Mouse (Mus musculus) v-Abl transformed pro-B cells (cell line): ENCODE measurements around the gene Adh7.

ENCODE experiments used
- in situ Hi-C, 2 experiments: fragments of 400-800 bp; cut with MboI; formaldehyde crosslinking; loops; one replicate each; pipeline ENCODE4 v1.15.1; 2025; ENCODE audit not compliant: unreplicated experiment in 2 of 2

Gene Adh7

DNA sequence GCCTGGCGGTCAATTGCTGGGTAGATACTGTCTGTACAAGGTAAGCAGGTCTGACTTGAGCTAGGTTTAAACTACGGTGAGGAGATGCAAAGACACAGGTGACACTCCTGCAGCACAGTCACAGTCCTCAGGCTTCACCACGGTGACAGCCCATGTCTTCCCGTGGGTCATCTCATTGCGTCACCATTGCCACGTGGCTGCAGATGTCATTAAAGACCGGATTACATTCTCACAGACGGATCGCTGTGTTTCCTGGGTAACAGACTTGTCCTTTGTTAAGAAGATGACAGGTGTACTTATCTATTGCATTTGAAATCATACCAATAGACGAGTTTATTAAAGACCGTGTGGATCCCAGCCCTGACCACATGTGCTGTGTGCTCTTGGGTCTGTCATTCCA lies 3.6 kb downstream of the Adh7 start:
- in situ Hi-C loops: loop anchor here (10.0 to 25.0 kb wide), 3 partner anchors 204 to 1041 kb away; no protein-coding TSS in a partner anchor

DNA sequence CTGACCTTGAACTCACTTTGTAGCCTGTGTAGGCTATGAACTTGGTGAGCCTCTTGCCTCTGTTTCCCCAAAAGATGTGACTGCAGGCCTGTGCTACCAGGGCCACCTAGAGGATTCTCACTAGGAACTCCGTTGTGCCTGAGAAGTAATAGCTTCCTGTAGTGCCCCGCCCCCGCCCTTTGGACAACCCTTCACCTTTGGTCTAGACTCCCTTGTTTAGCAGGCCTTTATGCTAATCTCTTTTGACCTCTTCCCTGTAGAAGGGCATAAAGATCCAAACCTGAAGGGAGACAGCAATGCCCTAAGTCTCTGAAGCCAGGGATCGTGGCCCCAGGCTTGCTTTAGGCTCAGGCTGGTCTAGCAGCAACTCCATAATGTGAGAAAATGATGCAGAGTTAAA lies 5.0 kb downstream of the Adh7 start:
- in situ Hi-C loops: loop anchor here (10.0 to 25.0 kb wide), 3 partner anchors 202 to 1040 kb away; no protein-coding TSS in a partner anchor

DNA sequence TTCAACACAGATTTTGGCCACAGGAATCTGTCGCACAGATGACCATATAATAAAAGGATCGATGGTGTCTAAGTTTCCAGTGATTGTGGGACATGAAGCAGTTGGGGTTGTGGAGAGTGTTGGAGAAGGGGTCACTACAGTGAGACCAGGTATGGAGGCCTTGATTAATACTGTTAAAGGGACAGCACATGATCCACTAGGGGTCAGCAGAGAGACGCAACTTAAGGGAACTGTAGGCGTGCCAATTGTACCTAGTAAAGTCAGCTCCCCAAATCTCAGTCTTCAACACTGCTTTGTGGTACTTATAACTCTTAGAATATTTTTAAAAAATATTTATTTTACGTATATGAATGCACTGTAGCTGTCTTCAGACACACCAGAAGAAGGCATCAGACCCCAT lies 5.4 kb downstream of the Adh7 start:
- in situ Hi-C loops: loop anchor here (10.0 to 25.0 kb wide), 3 partner anchors 202 to 1039 kb away; no protein-coding TSS in a partner anchor

DNA sequence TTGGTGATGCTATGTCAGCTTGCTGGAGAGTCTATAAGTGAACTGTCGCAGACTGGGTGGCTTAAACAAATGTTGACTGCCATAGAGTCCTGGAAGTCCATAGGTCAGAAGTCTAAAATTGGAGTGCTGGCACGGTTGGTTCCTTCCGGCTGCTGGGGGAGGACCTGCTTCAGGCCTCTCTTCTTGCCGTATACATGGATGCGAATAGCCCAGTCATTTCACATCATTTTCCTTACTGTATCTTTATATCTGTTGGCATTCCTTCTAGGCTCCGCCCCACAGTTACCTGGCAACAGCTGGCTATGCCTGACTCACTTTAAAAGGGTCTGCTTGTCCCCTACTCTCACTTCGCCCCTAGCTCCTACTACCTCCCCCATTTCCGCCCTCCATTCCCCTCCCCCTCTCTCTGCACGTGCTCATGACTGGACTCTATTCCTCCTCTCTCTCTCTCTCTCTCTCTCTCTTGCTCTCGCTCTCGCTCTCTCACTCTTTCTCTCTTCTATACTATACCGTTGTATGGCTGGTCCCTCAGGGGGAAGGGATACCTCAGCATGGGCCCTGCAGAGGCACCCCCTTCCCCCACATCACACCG lies 6.9 kb downstream of the Adh7 start:
- in situ Hi-C loops: loop anchor here (10.0 to 25.0 kb wide), 3 partner anchors 200 to 1038 kb away; no protein-coding TSS in a partner anchor

DNA sequence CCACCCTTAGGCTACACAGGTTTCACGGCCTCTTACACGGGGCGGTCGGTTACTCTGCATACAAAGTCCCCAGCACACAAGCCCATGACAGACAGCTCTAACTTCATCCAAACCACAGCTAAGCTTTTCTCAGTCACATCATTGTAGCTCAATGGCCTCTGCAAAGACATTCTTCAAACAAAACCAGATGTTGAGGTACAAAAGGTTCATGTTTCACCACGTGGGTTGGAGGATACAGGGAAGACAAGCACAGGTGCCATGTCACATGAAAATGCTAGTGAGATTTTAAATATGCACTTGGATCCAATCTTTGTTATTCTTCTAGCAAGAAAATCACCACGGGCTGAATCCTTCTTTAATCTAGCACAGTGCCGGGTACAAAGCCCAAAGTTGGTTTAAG lies 7.8 kb downstream of the Adh7 start:
- in situ Hi-C loops: loop anchor here (10.0 to 25.0 kb wide), 4 partner anchors 199 to 962 kb away; no protein-coding TSS in a partner anchor

DNA sequence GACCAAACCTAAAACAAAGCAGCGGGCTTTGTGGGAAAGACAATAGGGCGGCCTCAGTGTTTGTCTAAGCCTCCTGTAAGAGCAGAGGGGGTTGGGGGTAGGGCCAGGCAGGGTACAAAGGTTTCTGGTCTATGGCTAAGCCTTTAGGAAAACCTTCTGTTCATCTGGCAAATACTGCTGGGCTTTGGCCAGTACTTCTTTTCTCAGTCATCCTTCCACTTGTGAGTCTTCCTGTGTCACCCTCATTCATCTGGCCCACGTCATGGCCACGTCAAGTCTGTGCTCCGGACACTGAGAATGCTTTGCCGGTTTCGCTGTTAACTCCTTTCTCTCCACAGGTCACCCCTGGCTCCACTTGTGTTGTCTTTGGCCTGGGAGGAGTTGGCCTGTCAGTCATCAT lies 8.3 kb downstream of the Adh7 start:
- in situ Hi-C loops: loop anchor here (10.0 to 25.0 kb wide), 4 partner anchors 199 to 961 kb away; no protein-coding TSS in a partner anchor

DNA sequence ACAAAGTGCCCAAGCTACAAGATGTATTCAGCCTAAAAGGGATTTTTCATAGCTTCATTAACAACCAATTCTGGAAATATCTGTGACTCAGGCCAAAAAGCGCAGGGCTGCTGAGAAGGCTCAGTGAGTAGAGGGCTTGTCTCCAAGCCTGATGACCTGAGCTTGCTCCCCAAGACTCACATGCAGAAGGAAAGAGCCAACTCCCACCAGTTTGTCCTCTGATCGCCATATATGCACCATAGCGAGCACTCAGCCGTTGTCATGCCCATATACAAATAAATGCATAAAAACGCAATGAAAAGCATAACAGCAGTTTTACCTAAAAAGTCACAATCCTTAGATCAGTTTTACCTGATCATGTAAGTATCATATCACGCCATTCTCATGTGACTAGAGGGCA lies 8.9 kb downstream of the Adh7 start:
- in situ Hi-C loops: loop anchor here (10.0 to 25.0 kb wide), 4 partner anchors 198 to 961 kb away; no protein-coding TSS in a partner anchor

DNA sequence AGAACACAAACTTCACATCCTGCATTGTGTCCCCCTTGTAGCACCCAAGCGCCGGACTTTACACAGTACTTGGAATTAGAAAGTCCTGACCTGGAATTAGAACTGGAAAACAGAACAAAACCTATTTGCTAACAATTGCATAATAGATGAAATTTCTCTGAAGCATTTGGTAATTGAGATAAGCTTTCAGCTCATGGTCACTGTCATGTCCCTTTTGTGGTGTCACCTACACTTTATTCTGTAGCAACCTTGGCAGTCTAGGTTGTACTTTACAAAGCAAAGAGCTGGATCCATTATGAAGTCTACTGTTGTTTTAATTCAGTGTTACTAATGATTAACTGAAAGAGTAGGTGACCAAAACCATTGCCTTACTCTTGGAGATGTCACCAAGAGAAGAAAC lies 9.5 kb downstream of the Adh7 start:
- in situ Hi-C loops: loop anchor here (10.0 to 25.0 kb wide), 4 partner anchors 198 to 960 kb away; no protein-coding TSS in a partner anchor

DNA sequence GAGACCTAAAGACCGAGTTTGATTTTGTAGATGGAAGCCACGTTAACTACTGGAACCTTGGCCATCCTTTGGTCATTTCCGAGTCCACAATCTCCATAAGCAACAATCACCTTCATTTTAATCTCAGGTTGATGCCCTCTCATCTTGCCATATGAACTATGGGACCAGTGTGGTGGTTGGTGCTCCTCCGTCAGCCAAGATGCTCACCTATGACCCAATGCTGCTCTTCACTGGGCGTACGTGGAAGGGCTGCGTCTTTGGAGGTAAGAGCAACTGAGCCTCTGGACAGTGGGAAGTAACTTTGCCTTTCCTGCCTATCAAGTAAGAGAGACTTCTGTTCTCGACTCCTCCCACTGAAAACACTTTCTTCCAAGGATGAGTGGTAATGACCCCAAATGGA lies 10.2 kb downstream of the Adh7 start:
- in situ Hi-C loops: loop anchor here (10.0 to 25.0 kb wide), 4 partner anchors 197 to 960 kb away; no protein-coding TSS in a partner anchor

DNA sequence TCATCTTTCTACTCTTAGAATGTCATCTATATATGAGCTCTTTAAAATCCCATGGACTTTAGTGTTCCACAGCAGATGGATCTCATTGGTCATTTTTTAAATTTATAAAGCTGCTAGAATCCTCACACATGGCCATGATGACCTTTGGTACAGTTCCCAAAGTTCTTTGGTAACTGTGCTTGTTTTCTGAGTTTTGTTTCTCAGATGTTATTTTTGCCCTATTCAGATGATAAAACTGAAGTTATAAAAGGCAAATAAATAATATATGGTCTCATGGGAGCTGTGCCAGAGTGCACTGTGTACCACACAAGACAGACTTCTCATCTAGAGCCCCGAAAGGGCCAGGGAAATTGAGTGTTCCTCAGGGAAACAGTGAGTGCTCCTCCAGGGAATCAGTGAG lies 11.9 kb downstream of the Adh7 start:
- in situ Hi-C loops: loop anchor here (10.0 to 25.0 kb wide), 4 partner anchors 195 to 958 kb away; no protein-coding TSS in a partner anchor

DNA sequence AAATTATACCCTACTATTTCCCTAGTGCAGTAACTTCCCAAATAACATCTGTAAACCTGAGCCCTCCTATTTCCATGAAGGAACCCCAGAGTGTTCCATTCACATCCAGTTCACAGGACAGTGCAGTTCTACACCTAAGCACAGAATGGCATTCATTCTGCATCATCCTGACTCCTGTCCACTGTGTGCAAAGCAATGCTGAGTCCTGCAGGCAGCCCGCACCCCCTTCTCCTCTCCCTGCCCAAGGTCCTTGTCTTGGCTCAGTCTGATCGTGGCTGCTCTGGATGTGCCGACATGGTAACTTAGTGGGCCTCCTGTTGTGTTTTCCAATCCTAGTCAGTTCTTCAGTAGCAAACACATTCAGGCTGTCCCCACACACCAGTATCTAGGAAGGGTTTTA lies 12.7 kb downstream of the Adh7 start:
- in situ Hi-C loops: loop anchor here (25.0 kb wide), 2 partner anchors 682 to 957 kb away; no protein-coding TSS in a partner anchor

DNA sequence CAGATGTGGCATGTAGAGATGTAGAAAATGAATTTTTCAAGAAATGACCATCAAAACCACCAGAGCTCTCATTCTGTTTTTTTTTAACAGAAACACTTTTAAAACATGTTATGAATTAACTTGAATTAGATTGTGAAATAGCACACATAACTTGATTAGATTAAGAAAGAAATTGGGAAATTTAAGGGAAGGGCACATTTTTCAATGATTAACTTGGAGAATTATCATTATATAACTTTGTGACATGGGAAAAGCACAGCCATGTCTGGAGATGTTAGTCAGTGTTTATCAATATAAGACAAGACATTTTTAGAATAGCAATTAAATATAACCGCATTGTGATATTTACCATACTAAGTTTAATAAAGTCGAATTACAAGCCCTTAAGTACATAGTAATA lies 14.0 kb downstream of the Adh7 start:
- in situ Hi-C loops: loop anchor here (25.0 kb wide), 2 partner anchors 681 to 956 kb away; no protein-coding TSS in a partner anchor

DNA sequence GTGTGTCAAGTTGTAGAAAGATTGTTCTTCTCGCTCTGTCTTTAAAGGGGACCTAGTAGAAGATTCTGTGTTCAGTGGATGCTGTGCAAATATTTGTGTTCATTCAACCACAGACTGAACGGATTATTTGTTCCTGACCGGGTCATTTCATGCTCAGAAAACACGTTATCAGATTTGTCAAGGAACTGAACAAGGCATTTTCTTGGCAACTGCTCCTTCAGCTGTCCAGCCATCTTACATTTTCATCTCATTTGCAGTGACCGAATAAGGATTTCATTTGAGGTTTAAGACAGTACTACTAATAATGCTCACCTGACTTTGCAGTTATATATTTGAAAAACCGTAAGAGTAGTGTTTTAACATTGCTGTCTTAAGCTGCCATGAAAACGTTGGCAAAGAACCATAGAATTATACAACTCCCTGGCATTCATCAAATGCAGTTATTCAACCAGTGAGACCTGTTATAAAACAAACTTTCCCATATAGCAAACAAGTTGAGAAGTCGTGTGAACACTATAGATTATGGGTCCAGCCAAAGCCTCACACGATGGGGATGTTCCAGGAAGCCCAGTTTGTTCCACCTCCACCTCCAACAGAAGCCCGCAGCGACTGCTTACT lies 19.1 kb downstream of the Adh7 start:
- in situ Hi-C loops: loop anchor here (5.0 to 25.0 kb wide), 3 partner anchors 181 to 951 kb away; partner anchors contain the start of gene Adh4 (in 1 of the 2)

DNA sequence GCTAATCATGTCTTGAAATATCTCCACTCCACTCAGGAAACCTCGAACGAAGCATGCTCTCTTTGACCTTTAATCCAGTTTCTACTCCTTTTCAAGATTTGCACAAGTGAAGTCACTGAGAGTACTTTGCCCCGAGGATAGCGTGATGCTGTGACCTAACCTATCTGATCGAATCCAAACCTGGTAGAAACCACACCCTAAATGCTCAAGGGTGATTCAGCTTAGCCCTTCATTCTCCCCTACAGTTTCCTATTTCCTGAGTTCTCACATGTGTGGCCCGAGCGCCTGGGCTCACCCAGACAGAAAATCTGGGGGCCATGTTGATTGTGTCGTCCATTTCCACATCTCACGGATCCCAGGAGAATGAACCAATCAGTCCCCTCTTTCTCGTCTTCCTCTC lies 20.5 kb downstream of the Adh7 start:
- in situ Hi-C loops: loop anchor here (5.0 to 25.0 kb wide), 3 partner anchors 179 to 949 kb away; partner anchors contain the start of gene Adh4 (in 1 of the 2)

DNA sequence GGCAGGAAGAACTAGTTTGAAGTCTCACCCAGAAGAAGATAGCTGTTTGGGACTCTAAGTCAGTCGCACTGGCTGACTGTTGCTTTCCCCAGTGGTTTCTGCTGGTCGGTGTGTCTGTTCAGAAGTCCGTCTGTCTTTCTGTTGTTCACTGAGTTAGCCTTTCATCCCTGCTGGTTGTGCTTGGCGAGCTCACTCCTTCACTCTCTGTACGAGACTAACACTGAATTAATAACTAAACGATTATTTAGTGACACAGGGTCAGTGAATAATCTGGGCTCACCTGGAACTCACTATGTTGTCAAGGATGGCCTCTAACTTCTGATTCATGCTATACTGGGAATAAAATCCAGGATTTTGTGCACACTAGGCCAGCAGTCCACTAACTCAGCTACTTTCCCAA lies 21.9 kb downstream of the Adh7 start:
- in situ Hi-C loops: loop anchor here (5.0 to 25.0 kb wide), 3 partner anchors 178 to 948 kb away; partner anchors contain the start of gene Adh4 (in 1 of the 2)

DNA sequence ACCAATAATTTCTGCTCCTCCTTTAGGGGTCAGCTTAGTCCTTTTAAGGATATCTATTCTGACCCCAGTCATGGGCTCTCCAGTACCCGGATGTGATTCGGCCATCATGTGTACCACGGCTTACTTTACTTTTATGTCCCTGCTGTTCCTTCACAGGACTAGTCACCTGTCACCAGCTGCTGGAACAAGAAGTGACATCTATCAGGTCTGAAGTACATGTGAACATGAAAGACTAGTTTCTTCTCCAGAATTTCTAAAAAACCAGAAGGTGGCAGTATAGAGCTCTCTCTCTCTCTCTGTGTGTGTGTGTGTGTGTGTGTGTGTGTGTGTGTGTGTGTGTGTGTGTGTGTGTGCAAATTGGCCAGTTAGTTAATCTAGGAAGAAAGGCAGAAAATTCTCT lies 22.9 kb downstream of the Adh7 start:
- in situ Hi-C loops: loop anchor here (25.0 kb wide), 2 partner anchors 672 to 947 kb away; no protein-coding TSS in a partner anchor

DNA sequence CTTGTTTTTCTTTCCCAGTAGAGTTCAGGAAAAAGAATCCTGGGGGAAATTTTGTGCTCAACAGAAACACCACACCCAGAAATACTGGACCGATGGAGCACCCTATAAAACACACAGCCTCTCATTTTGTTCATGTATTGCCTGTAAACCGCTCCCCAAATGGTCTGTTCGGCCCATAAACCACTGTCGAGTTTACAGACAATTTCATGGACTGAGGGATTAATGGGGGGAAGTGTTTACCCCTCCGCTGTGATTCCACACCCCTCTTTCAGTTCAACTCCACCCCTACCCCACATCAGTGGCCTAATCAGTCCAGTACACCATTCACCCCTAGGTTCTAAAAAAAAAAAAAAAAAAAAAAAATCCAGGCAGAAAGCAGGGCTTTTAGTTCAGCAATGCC lies 23.4 kb downstream of the Adh7 start:
- in situ Hi-C loops: loop anchor here (25.0 kb wide), 2 partner anchors 671 to 946 kb away; no protein-coding TSS in a partner anchor

DNA sequence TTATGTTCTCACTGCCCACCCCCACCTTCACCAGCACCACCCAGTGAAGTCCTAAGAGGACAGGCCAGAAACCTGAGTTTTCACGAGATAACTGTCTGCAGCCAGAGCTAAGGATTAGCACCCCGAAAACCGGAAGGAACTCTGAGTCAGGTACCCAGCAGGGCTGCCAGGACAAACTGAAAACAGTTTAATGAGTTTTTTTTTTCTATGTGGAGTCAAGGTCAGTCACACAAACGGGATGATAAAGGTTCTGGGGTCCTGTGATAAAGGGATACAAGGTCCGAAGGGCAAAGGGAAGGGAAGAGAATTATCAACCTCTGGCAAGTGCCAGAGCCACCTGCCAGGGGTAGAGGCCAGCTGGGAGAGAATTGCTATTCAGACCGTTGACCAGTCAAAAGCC lies 23.8 kb downstream of the Adh7 start:
- in situ Hi-C loops: loop anchor here (25.0 kb wide), 2 partner anchors 671 to 946 kb away; no protein-coding TSS in a partner anchor

DNA sequence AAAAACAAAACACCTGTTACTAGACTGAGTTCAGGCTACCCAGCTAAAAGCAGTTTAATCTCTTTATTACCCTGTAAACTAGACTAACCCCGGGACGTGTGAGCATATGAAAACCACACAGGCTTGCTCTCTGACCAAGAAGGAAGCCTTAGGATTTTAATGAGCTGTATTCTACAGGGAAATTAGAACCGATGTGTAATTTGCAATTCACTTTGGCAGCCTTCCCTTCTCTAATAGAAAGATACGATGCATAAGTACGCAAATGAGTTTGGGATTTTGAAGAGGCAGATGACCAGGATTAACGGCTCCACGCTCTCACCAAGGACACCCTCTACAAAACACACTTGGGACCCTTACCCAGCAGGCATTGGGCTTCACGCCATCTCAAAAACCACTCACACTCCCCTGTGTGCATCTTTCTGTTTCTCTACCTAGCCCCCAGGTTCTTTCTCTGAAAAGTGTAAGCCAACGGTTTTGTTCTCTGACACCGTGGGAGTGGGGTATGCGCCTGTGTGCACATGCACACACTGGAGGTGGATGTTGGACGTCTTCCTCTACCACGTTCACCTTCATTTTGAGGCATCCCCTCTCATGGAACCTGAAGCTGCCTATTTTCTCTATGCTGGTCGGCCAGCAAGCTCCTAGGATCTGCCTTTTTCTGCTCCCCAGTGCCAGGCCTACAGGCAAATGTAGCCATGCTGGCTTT lies 24.6 kb downstream of the Adh7 start:
- in situ Hi-C loops: loop anchor here (25.0 kb wide), 2 partner anchors 670 to 945 kb away; no protein-coding TSS in a partner anchor

DNA sequence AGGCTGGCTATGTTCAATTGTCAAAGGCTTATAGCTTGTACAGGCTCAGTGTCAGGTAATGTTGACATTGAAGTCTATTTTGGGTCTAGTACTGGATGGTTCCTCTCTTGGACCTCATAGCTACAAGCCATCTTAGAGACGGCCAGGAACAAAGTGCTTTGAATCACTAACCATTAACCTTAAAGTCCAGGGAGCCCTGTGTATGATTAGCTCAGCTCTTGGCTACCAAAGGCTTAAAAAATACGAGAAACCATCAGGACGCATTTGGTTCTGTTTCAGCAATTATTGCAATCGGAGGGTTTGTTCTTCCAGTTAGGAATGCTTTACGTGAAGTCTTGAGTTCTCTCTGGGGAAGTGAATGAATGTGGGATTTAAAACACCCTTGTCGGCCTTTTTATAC lies 25.4 kb downstream of the Adh7 start:
- in situ Hi-C loops: loop anchor here (25.0 kb wide), 2 partner anchors 669 to 944 kb away; no protein-coding TSS in a partner anchor
